Mouse (Mus musculus) E14TG2a.4 (cell line): ENCODE results near the gene Knstrn.

Source experiments
- CTCF ChIP-seq: conservative IDR thresholded peaks from 2 replicates; pipeline ENCODE4 v1.5.1; 2014; ENCODE audit warnings: low read length
- NANOG ChIP-seq: IDR thresholded peaks from 2 replicates; pipeline ENCODE4 v1.6.1; 2014; ENCODE audit warnings: borderline replicate concordance, low read length, mixed read lengths
- POU5F1 ChIP-seq: IDR thresholded peaks from 2 replicates; pipeline ENCODE4 v1.6.1; 2014; ENCODE audit warnings: low read length, borderline replicate concordance

DNA sequence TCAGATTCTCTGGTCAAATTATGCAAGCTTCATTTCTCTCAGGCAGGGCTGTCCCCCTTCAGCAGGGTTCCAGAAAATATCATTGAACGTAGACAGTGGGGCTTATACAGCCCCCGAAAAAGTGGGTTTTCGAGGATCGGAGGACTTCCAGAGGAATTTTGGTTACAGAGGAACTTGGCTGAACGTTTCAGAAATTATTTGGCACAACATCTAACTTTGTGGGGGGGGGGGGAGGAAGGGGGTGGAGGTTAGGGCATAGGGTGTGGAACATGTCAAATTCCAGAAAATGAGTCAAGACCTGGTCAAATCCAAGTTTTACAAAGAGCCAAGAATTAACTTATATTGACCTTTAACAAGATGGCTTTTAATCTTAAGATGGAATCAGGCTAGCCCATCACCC, 15.3 kb downstream of the Knstrn start:
- TF ChIP-seq CTCF (no peak), NANOG (no peak), POU5F1 (no peak)
